Mouse (Mus musculus) embryo, embryonic 11 days (tissue): Measurements from ENCODE around the gene Gm5862.
"Not testable (repeated sequence)": the region's sequence is repeated elsewhere in the genome, so short reads cannot be mapped to it uniquely, and the experiment has no call there.

Experiments
- DNase-seq: peaks from one replicate; pipeline ENCODE4 v3.0.0-alpha.2; 2015

Gene Gm5862

GRCm38 (mm10) chr5:26022816-26023215 lies at the start of gene Gm5862:
Gene Gm5862, minus strand, starts transcription at chr5:26022916.
- not testable (repeated sequence) for DNase-seq

- DNase-seq = no peak
Observed at GRCm38 (mm10) chr5:26070716-26071115, 48.0 kb upstream of the Gm5862 start.

GRCm38 (mm10) chr5:26058481-26058880 lies 35.8 kb upstream of the Gm5862 start, which contains the start of gene Gm7347:
Gene Gm7347, minus strand, starts transcription at chr5:26058581.
- DNase-seq = not testable (repeated sequence)

GRCm38 (mm10) chr5:26039458-26039857 lies 16.7 kb upstream of the Gm5862 start, which contains the start of gene Speer4a:
Gene Speer4a, minus strand, starts transcription at chr5:26039558.
- not testable (repeated sequence) for DNase-seq

GRCm38 (mm10) chr5:26007697-26008096 lies 15.0 kb downstream of the Gm5862 start:
- DNase-seq = not testable (repeated sequence)

- DNase-seq = peak; percentile 63
Observed at GRCm38 (mm10) chr5:26006937-26007695, 15.6 kb downstream of the Gm5862 start.

- DNase-seq = not testable (repeated sequence)
Observed at GRCm38 (mm10) chr5:26004698-26005097, 18.0 kb downstream of the Gm5862 start, which contains the start of gene Gm1979. Gene Gm1979, minus strand, starts transcription at chr5:26004798.

- not testable (repeated sequence) for DNase-seq
Observed at GRCm38 (mm10) chr5:25988550-25988949, 34.2 kb downstream of the Gm5862 start, which contains the start of gene Gm21698. Gene Gm21698, minus strand, starts transcription at chr5:25988650.

GRCm38 (mm10) chr5:25972563-25972962 lies 50.2 kb downstream of the Gm5862 start, which contains the start of gene Gm21680:
Gene Gm21680, minus strand, starts transcription at chr5:25972663.
- DNase-seq = not testable (repeated sequence)
